Mouse (Mus musculus) large intestine, adult 2 months (tissue): ENCODE measurements at regions not wholly inside any gene's neighbourhood (a gene's known extent, or its start where the extent isn't known, plus 50 kb on each side); places are given as distances from the start of the nearest gene placed in this dataset.

ENCODE experiments used
- DNase-seq: peaks from one replicate; pipeline ENCODE4 v3.0.0-alpha.2; 2012; ENCODE audit warnings: low read depth, low spot score
- WGBS: fragments of 180-500 bp; shearing (Covaris S2); methylation state at CpG from one replicate; pipeline ENCODE4 v1.1.7; 2018; 5-methylcytosine and 5-hydroxymethylcytosine counted together

- 26% methylated on average over 3 of the region's 3 CpGs for WGBS
- no peak for DNase-seq
These were observed 50.8 kb upstream of the Rpl10-ps3 start for GRCm38 (mm10) chr9:50395543-50395942.

GRCm38 (mm10) chr9:50396051-50396450, 51.3 kb upstream of the Rpl10-ps3 start:
- DNase-seq: peak; percentile 63
- WGBS: 12% methylated on average over 7 of the region's 7 CpGs

DNA sequence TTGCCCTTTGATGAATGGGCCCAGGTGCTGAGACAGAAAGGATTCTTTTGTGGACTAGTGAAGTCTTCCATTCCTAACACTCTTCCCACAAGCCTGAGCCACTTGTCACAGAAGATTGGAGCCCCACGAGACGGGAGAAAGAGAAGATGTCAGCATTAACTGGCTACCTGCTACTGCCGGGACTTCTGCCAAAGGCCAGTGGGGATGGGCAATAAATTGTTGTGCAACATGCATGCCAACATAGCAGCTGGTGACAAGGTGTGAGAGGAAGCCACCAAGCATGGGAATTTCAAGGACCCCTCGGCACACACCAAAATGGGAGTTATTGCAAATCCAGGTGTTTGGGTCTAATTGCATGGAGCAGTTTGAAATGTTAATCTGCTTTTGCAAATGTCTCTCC, 63.6 kb upstream of the Rpl10-ps3 start:
- WGBS: 28% methylated on average over 4 of the region's 4 CpGs
- DNase-seq: no peak

DNA sequence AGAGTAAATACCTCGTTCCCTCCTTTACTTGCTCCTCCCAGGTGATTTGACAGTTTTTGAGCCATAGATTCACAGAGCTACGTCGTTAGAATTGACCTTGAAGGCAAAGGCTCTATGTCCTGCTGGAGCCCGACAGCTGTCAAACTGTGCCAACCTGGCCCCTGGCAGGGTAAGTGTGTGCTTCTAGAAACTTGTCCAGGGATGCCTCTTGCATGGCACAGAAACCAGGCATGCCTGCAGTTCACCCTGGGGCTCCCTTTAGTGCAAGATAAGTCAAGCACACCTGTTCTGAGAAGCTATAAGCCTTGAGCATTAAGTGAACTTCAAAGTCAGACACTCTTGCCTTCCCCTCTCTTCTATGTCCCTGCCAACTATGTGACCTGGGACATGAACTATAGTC, 64.1 kb upstream of the Rpl10-ps3 start:
- 31% methylated on average over 4 of the region's 4 CpGs for WGBS
- DNase-seq: no peak

DNA sequence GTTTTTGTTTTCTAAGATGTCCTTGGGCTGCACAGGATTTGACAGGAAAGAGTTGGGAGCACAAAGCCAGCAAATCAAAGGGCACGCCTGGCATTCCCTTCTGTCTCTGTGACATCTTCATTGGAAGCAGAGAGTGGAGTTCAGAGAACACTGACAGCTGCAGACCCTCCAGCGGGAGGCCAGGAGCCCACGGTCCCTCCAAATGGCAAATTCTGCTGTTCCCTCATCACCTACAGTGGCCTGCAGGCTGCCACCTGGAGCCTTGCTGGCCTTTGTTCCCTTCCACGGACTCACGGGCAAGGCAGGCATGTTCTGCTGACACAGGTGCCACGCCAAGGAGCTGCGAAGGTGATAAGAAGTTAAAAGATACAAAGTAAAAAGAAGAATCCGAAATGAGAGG, 68.2 kb upstream of the Rpl10-ps3 start:
- WGBS: 53% methylated on average over 8 of the region's 8 CpGs
- DNase-seq: no peak

GRCm38 (mm10) chr9:50413514-50414335, 69.0 kb upstream of the Rpl10-ps3 start:
- DNase-seq: no peak

DNA sequence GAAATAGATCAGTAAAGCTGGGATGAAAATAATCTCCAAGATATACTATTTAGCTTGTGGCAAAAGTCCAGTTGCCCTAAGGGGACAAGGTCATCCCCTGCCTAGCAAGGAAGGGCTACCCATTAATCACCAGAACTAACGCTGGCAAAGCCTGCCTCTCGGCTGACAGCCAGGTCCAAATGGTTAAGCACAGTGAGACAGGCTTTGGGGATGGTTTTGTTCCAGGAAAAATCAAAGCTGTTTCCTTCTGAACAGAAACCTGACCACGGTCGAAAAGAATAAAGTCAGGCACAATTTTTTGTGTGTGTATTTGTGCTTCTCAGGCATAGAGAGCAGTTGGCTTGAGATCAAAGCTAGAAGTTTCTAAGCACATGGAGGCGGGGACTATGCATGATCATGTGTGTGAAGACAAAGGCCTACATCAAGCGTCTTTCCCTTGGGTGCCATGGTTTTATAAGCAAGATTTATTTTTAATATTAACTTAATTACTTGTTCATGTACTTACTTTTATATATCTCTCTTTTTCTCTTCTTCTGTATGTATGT, 70.1 kb upstream of the Rpl10-ps3 start:
- no peak for DNase-seq
- WGBS: 62% methylated on average over 6 of the region's 6 CpGs

More at GRCm38 (mm10) chr9:50413514-50414335, 69.0 kb upstream of the Rpl10-ps3 start:
- 54% methylated on average over 9 of the region's 9 CpGs for WGBS

- 21% methylated on average over 3 of the region's 3 CpGs for WGBS
These were observed 71.9 kb upstream of the Rpl10-ps3 start for GRCm38 (mm10) chr9:50416677-50417076.

GRCm38 (mm10) chr9:50421061-50421460, 73.3 kb upstream of the Plet1 start:
- 99% methylated on average over 2 of the region's 2 CpGs for WGBS
- DNase-seq: no peak

More at GRCm38 (mm10) chr9:50416677-50417076, 71.9 kb upstream of the Rpl10-ps3 start:
- DNase-seq: no peak

DNA sequence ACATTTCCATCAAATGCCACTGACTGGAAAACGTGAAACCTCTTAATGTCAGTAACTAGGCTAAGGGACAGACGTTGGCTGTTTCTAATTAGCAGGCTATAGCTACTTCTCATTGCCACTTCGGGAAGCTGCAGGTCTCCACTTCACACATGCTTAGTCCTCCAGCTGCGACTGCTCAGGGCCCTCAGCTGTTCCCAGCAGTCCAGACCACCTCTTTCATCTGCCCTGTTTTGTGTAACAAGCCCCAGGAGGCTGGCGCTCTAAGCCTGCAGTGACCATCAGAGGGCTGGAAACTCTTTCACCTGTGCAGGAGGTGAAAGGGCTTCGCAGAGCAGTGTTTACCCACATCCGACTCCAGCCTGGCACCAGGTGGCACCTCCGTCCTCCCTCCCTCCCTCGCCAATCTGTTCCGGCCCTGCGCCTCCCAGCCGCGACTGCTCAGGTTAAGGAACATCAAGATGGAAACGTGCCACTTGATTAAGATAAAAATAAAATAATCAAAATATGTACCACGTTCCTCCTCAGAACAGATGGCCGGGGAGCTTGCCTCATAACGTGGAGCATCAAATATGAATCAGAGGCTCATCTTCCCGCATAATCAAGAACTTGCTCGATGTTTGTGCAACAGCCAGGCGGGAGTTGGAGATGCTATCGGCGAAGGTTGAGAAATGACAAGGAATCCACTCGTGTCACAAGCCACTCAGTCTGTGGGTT, 72.6 kb upstream of the Plet1 start:
- WGBS: 87% methylated on average over 23 of the region's 23 CpGs

GRCm38 (mm10) chr9:50425866-50426495, 68.3 kb upstream of the Plet1 start:
- DNase-seq: no peak
- WGBS: 27% methylated on average over 4 of the region's 4 CpGs

More for the DNA sequence above, 72.6 kb upstream of the Plet1 start:
- no peak for DNase-seq

DNA sequence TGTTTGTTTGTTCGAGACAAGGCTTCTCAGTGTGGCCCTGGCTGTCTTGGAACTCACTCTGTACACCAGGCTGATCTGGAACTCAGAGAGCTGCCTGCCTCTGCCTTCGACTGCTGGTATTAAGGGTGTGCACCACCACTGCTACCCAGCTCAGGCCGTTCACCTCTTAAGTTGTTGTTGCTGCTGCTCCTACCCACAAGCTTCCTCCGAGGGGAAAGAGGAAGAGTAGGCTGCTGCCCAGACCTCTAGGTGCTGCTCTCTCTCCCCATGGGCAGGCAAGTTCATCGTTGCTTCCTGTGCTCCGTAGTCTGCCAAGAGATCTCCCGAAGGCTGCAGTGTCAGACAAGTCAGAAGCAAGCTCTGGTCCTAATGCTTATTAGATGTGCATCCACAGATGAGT, 64.2 kb upstream of the Plet1 start:
- WGBS: 74% methylated on average over 7 of the region's 7 CpGs
- no peak for DNase-seq

DNA sequence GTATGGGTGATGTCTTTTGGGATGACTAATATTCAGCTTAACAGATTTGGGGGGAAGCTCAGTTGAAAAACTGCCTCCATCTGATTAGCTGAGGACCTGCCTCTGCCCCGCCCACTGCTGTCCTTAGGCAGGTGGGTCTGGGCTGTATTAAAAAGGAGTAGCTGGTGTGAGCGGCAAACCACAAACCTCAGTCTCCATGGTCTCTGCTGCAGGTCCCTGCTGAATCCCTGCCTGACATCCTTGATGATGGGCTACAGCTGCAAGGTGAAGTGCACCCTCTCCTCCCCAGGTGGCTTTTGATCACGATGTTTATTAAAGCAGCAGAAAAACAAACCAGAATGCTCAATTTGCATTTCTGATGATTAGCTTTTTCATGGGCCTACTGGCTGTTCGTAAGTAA, 60.8 kb upstream of the Plet1 start:
- WGBS: 66% methylated on average over 4 of the region's 4 CpGs
- no peak for DNase-seq

DNA sequence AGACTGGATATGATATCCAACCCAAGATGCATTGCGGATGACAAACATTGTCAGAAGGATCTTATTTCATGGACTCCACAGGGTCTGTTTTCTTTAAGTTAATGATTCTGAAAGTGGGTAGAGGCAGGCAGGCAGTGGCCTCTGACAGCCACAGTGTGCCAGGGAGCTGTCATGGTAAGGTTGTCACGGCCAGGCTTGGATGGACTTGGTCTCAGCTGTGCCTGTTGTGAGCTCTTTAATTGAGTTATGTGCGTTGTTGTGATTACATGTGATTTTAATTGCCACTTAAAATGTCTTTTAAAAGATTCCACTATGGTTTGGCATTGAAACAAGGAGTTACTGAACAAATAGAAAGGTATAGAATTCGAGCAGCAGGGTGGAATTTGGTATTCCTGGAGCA, 60.3 kb upstream of the Plet1 start:
- no peak for DNase-seq
- WGBS: 58% methylated on average over 4 of the region's 4 CpGs

DNA sequence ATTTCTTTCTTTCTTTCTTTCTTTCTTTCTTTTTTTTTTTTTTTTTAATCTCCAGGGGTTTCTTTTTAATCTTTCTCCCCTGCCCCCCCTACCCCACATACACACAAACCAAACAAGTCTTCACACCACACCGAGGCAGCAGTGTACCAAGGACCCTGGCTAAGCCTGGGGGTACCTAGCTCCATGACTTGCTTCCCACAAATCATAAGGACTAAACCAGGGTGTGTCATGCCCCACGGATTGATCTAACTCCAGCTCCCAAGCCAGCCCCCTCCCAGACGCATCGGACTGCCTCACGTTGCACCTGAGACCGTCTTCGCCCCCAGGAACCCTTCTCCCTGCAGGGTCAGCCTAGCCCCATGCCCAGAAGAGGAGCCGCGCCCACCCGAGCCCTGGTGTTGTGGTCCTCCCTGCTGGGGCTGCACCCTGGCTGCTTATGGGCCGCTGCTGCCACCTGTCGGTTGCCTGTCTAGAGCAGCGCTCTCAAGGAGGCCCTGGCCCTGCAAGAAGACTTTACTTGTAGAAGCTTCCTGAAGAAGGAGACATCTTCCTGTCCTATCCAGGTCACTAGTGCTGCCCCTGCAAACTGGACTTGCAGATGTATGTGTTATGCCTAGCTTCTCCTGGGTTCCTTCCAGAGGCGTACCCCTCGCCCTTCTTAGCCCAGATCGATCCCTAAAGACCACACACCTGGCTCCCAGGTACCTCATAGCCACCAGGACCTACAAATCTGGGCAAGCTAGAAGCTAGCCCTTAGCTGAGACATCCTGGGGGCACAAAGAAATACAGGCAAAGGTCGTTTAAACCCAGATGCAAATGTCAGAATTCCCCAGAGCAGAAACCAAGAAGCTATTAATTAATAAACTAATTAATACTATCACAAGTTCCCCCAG, 56.2 kb upstream of the Plet1 start:
- 16% methylated on average over 17 of the region's 17 CpGs for WGBS
- peak; percentile 32 for DNase-seq

DNA sequence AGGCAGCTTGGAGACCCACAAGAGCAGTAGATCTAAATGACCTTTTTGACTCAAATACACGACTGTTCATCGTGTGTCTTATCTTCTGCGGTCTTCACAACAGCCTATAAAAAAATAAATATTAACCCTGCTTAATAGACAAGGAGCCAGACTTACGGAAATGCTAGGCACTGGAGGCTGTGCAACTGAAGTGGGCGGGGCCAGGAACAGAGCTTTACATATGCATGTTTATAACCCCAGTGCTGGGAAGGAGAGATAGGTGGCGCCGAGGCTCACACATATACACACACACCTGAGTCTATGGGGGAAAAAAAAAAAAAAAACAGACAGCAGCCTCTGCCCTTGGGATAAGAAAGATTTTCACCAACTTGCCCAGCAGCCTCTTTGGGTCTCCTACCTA, 55.6 kb upstream of the Plet1 start:
- no peak for DNase-seq
- 30% methylated on average over 7 of the region's 7 CpGs for WGBS

DNA sequence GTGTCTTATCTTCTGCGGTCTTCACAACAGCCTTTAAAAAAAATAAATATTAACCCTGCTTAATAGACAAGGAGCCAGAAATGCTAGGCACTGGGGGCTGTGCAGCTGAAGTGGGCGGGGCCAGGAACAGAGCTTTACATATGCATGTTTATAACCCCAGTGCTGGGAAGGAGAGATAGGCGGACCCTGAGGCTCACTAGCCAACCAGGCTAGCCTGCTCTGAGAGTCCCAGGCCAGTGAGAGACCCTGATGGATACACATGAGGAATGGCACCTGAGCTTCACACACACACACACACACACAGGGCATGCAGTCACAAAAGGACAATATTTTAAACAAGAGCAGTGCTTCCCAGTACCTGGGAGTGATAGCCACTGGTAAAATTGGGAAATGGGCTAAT, 54.1 kb upstream of the Plet1 start:
- 81% methylated on average over 3 of the region's 3 CpGs for WGBS
- DNase-seq: no peak

- 72% methylated on average over 2 of the region's 2 CpGs for WGBS
- DNase-seq: no peak
These were observed 53.6 kb upstream of the Plet1 start for GRCm38 (mm10) chr9:50440689-50441088.

DNA sequence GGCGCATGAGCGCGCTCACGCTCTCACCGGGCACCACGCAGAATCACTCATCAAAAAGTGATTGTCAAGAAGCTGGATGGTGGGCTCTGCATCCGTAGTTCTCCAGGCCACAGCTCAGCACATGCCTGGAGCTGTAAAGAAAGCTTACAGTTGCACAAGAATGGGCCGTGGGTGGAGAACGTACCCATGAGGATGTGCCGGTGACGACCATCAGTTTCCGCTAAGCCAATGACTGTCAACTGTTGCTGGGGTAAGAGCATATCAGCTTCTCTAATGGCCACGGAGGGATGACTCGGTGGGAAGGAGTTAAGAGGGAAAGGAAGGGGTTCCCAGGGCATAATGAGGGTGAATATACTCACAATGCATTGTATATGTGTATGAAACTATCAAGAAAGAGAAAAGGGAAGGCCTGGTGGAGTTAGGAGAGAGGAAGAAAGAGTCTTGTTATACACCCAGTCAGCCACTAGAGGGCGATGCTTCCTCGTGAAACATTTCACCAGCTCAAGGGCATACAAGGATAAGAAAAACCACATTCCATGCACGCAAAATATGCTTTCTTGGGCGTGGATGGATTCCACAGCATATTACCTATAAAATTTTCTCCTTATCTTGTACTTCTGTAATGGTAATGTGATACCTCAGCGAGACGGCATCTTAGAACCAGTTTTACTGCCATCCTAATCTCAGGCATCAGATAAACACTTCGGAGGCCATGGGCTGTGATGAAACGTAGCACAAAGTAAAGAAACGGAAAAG, 50.4 kb upstream of the Plet1 start:
- DNase-seq: peak; percentile 65

More for the DNA sequence above, 50.4 kb upstream of the Plet1 start:
- 39% methylated on average over 23 of the region's 23 CpGs for WGBS
